Mouse (Mus musculus) CH12.LX (cell line): ENCODE results near the gene Hoxd11. TPM values are rescaled to one million over a fixed set of nuclear protein-coding genes. Genes with fewer than 3 reads are reported as not detected.

Experiments
- DNase-seq: peaks from one replicate; pipeline ENCODE4 v3.0.0-alpha.2; 2013; ENCODE audit errors: extremely low read depth
- H3K27ac ChIP-seq: 2 replicates; pipeline ENCODE4 v1.5.1; 2012; ENCODE audit warnings: low read depth, mild to moderate bottlenecking, control low read depth, moderate library complexity; ENCODE audit not compliant: insufficient read depth
- H3K27me3 ChIP-seq: replicated peaks from 2 replicates; pipeline ENCODE3; 2012; ENCODE audit warnings: inconsistent platforms
- H3K36me3 ChIP-seq, 2 experiments: replicated peaks in 1 of 2; 2 replicates each; pipeline versions ENCODE3 to v1.6.1; 2012; ENCODE audit warnings: inconsistent platforms in 1 of 2, low read length in 1 of 2, mild to moderate bottlenecking in 1 of 2, mixed read lengths in 1 of 2, moderate library complexity in 1 of 2; ENCODE audit not compliant: control insufficient read depth in 1 of 2, insufficient read depth in 1 of 2
- H3K4me1 ChIP-seq, 2 experiments: 2 replicates each; pipeline ENCODE4 v1.6.1; 2012; ENCODE audit warnings: inconsistent platforms in 1 of 2, moderate library complexity in 1 of 2; ENCODE audit not compliant: insufficient read depth in 2 of 2, control insufficient read depth in 1 of 2
- H3K4me2 ChIP-seq: 2 replicates; pipeline ENCODE4 v1.6.1; 2012; ENCODE audit warnings: low read depth, mild to moderate bottlenecking, control low read depth; ENCODE audit not compliant: poor library complexity, insufficient read depth, severe bottlenecking
- H3K4me3 ChIP-seq, 3 experiments: fragments of 150-350 bp in 1 of 3; sonication (generic) in 1 of 3; replicated peaks in 1 of 3; 2 replicates each; pipeline versions ENCODE3 to v1.5.1; 2011 to 2012; ENCODE audit warnings: low read depth in 2 of 3, low read length in 2 of 3, mild to moderate bottlenecking in 2 of 3, moderate library complexity in 2 of 3, control low read depth in 1 of 3, improper control_type of control experiment in 1 of 3, inconsistent platforms in 1 of 3, mixed read lengths in 1 of 3; ENCODE audit not compliant: poor library complexity in 1 of 3
- H3K79me2 ChIP-seq: replicated peaks from 2 replicates; pipeline ENCODE4 v1.6.1; 2012; ENCODE audit warnings: mild to moderate bottlenecking, moderate library complexity; ENCODE audit not compliant: control insufficient read depth, poor library complexity, insufficient read depth, severe bottlenecking; ENCODE audit errors: extremely low read depth
- H3K9ac ChIP-seq: 2 replicates; pipeline ENCODE4 v1.6.1; 2012; ENCODE audit warnings: low read depth, mild to moderate bottlenecking, control low read depth, moderate library complexity; ENCODE audit not compliant: insufficient read depth
- H3K9me3 ChIP-seq: replicated peaks from 2 replicates; pipeline ENCODE3; 2012; ENCODE audit warnings: low read length, inconsistent platforms, mixed read lengths
- BHLHE40 ChIP-seq: IDR thresholded peaks from 2 replicates; pipeline ENCODE4 v1.6.1; 2011; ENCODE audit warnings: mild to moderate bottlenecking, low read depth, low read length, improper control_type of control experiment
- CHD1 ChIP-seq: IDR thresholded peaks from 2 replicates; pipeline ENCODE4 v1.6.1; 2012; ENCODE audit warnings: low read depth, low read length, improper control_type of control experiment, inconsistent platforms
- CTCF ChIP-seq, 2 experiments: IDR thresholded peaks in 1 of 2; conservative IDR thresholded peaks in 1 of 2; 2 replicates each; pipeline ENCODE4 v1.5.1; 2011 to 2012; ENCODE audit warnings: low read depth in 2 of 2, low read length in 2 of 2, improper control_type of control experiment in 1 of 2, inconsistent platforms in 1 of 2, mild to moderate bottlenecking in 1 of 2, moderate library complexity in 1 of 2
- E2F4 ChIP-seq: IDR thresholded peaks from 2 replicates; pipeline ENCODE4 v1.6.1; 2011; ENCODE audit warnings: low read depth, low read length, improper control_type of control experiment; ENCODE audit not compliant: insufficient replicate concordance
- EP300 ChIP-seq: IDR thresholded peaks from 2 replicates; pipeline ENCODE4 v1.6.1; 2011; ENCODE audit warnings: low read length, improper control_type of control experiment
- ETS1 ChIP-seq: conservative IDR thresholded peaks from 2 replicates; pipeline ENCODE4 v1.6.1; 2012; ENCODE audit warnings: low read depth, mild to moderate bottlenecking, inconsistent platforms, low read length, improper control_type of control experiment, moderate library complexity
- GABPA ChIP-seq: IDR thresholded peaks from 2 replicates; pipeline ENCODE4 v1.6.1; 2012; ENCODE audit warnings: low read depth, low read length, improper control_type of control experiment, inconsistent platforms; ENCODE audit not compliant: insufficient replicate concordance
- HCFC1 ChIP-seq: IDR thresholded peaks from 2 replicates; pipeline ENCODE4 v1.6.1; 2012; ENCODE audit warnings: low read depth, mild to moderate bottlenecking, inconsistent platforms, low read length, improper control_type of control experiment
- IRF4 ChIP-seq: IDR thresholded peaks from 2 replicates; pipeline ENCODE4 v1.6.1; 2014; ENCODE audit warnings: low read depth, mild to moderate bottlenecking, inconsistent platforms, low read length, improper control_type of control experiment
- JUN ChIP-seq: IDR thresholded peaks from 2 replicates; pipeline ENCODE4 v1.6.1; 2011; ENCODE audit warnings: low read depth, mild to moderate bottlenecking, low read length, improper control_type of control experiment, moderate library complexity; ENCODE audit not compliant: insufficient read depth
- MAZ ChIP-seq: IDR thresholded peaks from 2 replicates; pipeline ENCODE4 v1.6.1; 2012; ENCODE audit warnings: low read depth, mild to moderate bottlenecking, inconsistent platforms, low read length, improper control_type of control experiment, moderate library complexity
- MEF2A ChIP-seq: IDR thresholded peaks from 2 replicates; pipeline ENCODE4 v1.6.1; 2014; ENCODE audit warnings: low read depth, mild to moderate bottlenecking, inconsistent platforms, low read length, improper control_type of control experiment, borderline replicate concordance
- MYC ChIP-seq: IDR thresholded peaks from 2 replicates; pipeline ENCODE4 v1.6.1; 2011; ENCODE audit warnings: low read depth, mild to moderate bottlenecking, improper control_type of control experiment, low read length
- NRF1 ChIP-seq: IDR thresholded peaks from 2 replicates; pipeline ENCODE4 v1.6.1; 2014; ENCODE audit warnings: low read depth, mild to moderate bottlenecking, inconsistent platforms, low read length, improper control_type of control experiment, moderate library complexity
- POLR2AphosphoS2 ChIP-seq: IDR thresholded peaks from 2 replicates; pipeline ENCODE4 v1.6.1; 2011; ENCODE audit warnings: low read depth, low read length, improper control_type of control experiment
- RAD21 ChIP-seq: IDR thresholded peaks from 2 replicates; pipeline ENCODE4 v1.6.1; 2011; ENCODE audit warnings: low read depth, mild to moderate bottlenecking, low read length, improper control_type of control experiment, moderate library complexity
- RCOR1 ChIP-seq: conservative IDR thresholded peaks from 2 replicates; pipeline ENCODE4 v1.6.1; 2012; ENCODE audit warnings: low read depth, mild to moderate bottlenecking, inconsistent platforms, low read length, improper control_type of control experiment
- SMC3 ChIP-seq: IDR thresholded peaks from 2 replicates; pipeline ENCODE4 v1.6.1; 2011; ENCODE audit warnings: low read depth, low read length, improper control_type of control experiment
- USF1 ChIP-seq: IDR thresholded peaks from 2 replicates; pipeline ENCODE4 v1.6.1; 2014; ENCODE audit warnings: low read depth, mild to moderate bottlenecking, inconsistent platforms, low read length, improper control_type of control experiment
- dilution Hi-C: fragments of 300-500 bp; cut with MboI; formaldehyde crosslinking; loops from 2 replicates; pipeline ENCODE4 v1.14.3; 2020; ENCODE audit warnings: low sequenced_read_pairs; ENCODE audit not compliant: extremely low pct_unique_long_range_greater_than_20kb, extremely low pct_ligation_motif_present
- in situ Hi-C: fragments of 300-500 bp; cut with MboI; formaldehyde crosslinking; loops from 3 replicates; pipeline ENCODE4 v1.14.3; 2019; ENCODE audit warnings: low sequenced_read_pairs, low pct_ligation_motif_present, low pct_unique_long_range_greater_than_20kb, mixed read lengths
- polyA plus RNA-seq: library from polyadenylated mRNA; unstranded; fragments of >175 nt; gene quantifications from 2 replicates; pipeline ENCODE4 v1.2.1, GENCODE M21; 2012; ENCODE audit warnings: low read depth; ENCODE audit not compliant: insufficient read length
- total RNA-seq, 2 experiments: library from RNA; depleted of rRNA; stranded (reverse); fragments of 300-350 nt in 1 of 2; fragments of >200 nt in 1 of 2; gene quantifications; 2 replicates each; pipeline ENCODE4 v1.2.3; 2012 to 2014

Gene Hoxd11
- total and polyA plus RNA-seq, 3 experiments: not detected

- no peaks in the 10 kb centered on the region for H3K27me3 ChIP-seq
- H3K4me2 ChIP-seq: no peak overlapping the region
- peaks cover 27% of the 10 kb centered on the region for H3K9me3 ChIP-seq
- no peaks in the 10 kb centered on the region for H3K4me1 ChIP-seq
- in situ Hi-C loops: loop anchor here (25.0 kb wide), 1 partner anchor 630 kb away; no protein-coding TSS in a partner anchor
- H3K27ac ChIP-seq: no peak overlapping the region
- TF ChIP-seq CHD1 (no peak), HCFC1 (no peak), MYC (no peak), RCOR1 (no peak), SMC3 (no peak), EP300 (no peak), JUN (no peak), IRF4 (no peak), MEF2A (no peak), BHLHE40 (no peak), NRF1 (no peak), POLR2AphosphoS2 (no peak), RAD21 (no peak), GABPA (no peak), MAZ (no peak), E2F4 (no peak)
- TF ChIP-seq, all 38 proteins: peak for 0
- Histone ChIP-seq H3K36me3 (no peaks in the 10 kb centered on the region), H3K79me2 (no peaks in the 10 kb centered on the region), H3K4me3 (no peak overlapping the region), H3K9ac (no peak overlapping the region)
- dilution Hi-C loops: no loop called here
- DNase-seq: no peak
Measured at GRCm38 (mm10) chr2:74681594-74682531, 2.5 kb downstream of the Hoxd11 start.

GRCm38 (mm10) chr2:74682796-74683195 is 3.4 kb downstream of the Hoxd11 start:
- H3K27ac ChIP-seq: no peak overlapping the region
- no peak for DNase-seq
- in situ Hi-C loops (loop anchor here (25.0 kb wide), 1 partner anchor 630 kb away; no protein-coding TSS in a partner anchor), dilution Hi-C loops (no loop called here)
- no peak overlapping the region for H3K4me3 ChIP-seq
- no peak overlapping the region for H3K4me2 ChIP-seq
- no peaks in the 10 kb centered on the region for H3K36me3 ChIP-seq
- TF ChIP-seq E2F4 (no peak), BHLHE40 (no peak), ETS1 (no peak), RAD21 (no peak), CTCF (conservative IDR thresholded peaks at IDR 0.05 in 1 of 2, IDR thresholded peaks at IDR 0.05 in 1 of 2; ENCODE audit: low read depth in 2 of 2, low read length in 2 of 2) (no peak), CHD1 (no peak), USF1 (no peak)
- no peaks in the 10 kb centered on the region for H3K4me1 ChIP-seq
- no peaks in the 10 kb centered on the region for H3K79me2 ChIP-seq
- no peaks in the 10 kb centered on the region for H3K27me3 ChIP-seq
- peaks cover 29% of the 10 kb centered on the region for H3K9me3 ChIP-seq
- H3K9ac ChIP-seq: no peak overlapping the region
